Mouse (Mus musculus): ENCODE results near the gene Helz. TPM values are rescaled to one million over a fixed set of nuclear protein-coding genes. Genes with fewer than 3 reads are reported as not detected.

Gene Helz
- polyA plus RNA-seq, 1 experiment: 75.2 TPM

DNA sequence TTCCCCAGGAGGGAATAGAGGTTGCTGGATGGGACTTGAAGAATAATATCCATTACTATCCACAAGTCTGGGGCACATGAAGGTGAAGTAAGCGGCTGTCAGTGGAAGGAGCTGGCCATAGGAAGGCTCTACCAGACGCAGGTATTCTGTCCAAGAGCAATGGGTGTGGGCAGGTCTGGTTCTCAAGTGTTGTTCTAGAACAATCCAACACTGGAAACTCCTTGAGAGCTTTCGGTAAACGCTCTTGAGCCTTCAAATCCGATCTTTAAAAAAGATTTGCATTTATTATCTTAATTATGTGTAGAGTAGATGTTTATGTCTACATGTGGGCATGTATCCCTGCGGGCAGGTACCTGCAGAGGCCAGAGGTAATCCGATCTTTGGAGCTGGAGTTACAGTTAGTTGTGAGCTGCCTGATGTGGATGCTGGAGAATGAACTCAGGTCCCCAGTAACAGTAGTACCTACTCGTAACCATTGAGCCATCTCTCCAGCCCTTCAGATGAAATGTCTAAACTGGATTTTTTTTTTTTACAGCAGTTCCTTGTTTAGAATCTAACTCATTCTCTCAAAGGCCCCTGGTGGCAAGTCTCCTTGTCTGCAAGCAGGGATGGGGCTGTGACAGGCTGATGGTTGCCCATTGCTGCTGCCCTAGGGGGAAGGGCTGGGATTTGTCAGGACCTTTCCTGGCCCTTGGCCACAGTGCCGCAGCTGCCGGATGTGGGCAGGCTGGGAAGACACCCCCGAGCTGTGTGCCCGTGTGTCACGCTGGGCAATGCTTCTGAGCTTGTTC is 180.5 kb downstream of the Helz start:
- Histone ChIP-seq H3K9ac (ENCODE audit: low read depth, poor library complexity, severe bottlenecking) (no peak overlapping the region), H3K4me3 (ENCODE audit: low read depth, low read length) (no peak overlapping the region), H3K36me3 (ENCODE audit: control insufficient read depth, insufficient read depth, low read length, poor library complexity, severe bottlenecking) (no peaks in the 10 kb centered on the region), H3K4me1 (ENCODE audit: control insufficient read depth, insufficient read depth, low read length) (no peaks in the 10 kb centered on the region), H3K27ac (ENCODE audit: insufficient read depth, low read length) (no peak overlapping the region), H3K27me3 (ENCODE audit: control insufficient read depth, insufficient read depth, low read length, poor library complexity, severe bottlenecking) (no peaks in the 10 kb centered on the region), H3K9me3 (replicated peaks; ENCODE audit: control insufficient read depth, insufficient read depth, low read length, poor library complexity, severe bottlenecking) (no peaks in the 10 kb centered on the region)
- TF ChIP-seq POLR2A (IDR thresholded peaks at IDR 0.05; ENCODE audit: insufficient read depth, low read length) (no peak), CTCF (IDR thresholded peaks at IDR 0.05; ENCODE audit: low read depth, low read length) (no peak), EP300 (IDR thresholded peaks at IDR 0.05; ENCODE audit: insufficient read depth, low read depth, low read length) (no peak)

DNA sequence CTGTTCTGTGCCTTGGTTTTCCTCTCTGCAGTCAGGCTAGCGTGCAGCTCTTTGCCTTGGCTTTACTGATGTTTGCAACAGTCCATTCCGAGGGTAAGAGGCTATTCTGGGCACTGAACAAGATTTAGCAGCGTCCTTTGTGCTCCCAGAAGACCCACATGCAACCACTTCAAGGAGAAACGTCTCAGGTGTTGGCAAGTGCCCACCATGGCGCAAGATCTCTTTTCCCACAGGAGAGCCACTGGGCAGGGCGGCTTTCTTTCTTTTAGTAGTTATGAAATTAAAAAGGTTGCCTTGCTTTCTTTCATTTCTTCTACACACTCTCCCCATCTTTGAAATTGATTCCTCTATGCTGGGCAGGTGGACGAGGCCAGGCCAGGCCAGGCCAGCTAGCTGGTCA is 181.4 kb downstream of the Helz start:
- H3K27ac ChIP-seq (ENCODE audit: insufficient read depth, low read length): no peak overlapping the region
- no peaks in the 10 kb centered on the region for H3K9me3 ChIP-seq (replicated peaks; ENCODE audit: control insufficient read depth, insufficient read depth, low read length, poor library complexity, severe bottlenecking)
- no peaks in the 10 kb centered on the region for H3K27me3 ChIP-seq (ENCODE audit: control insufficient read depth, insufficient read depth, low read length, poor library complexity, severe bottlenecking)
- H3K4me1 ChIP-seq (ENCODE audit: control insufficient read depth, insufficient read depth, low read length): no peaks in the 10 kb centered on the region
- no peak for TF ChIP-seq CTCF (IDR thresholded peaks at IDR 0.05; ENCODE audit: low read depth, low read length)
- no peak for TF ChIP-seq POLR2A (IDR thresholded peaks at IDR 0.05; ENCODE audit: insufficient read depth, low read length)
- TF ChIP-seq EP300 (IDR thresholded peaks at IDR 0.05; ENCODE audit: insufficient read depth, low read depth, low read length): no peak
- no peak overlapping the region for H3K4me3 ChIP-seq (ENCODE audit: low read depth, low read length)
- no peak overlapping the region for H3K9ac ChIP-seq (ENCODE audit: low read depth, poor library complexity, severe bottlenecking)
- H3K36me3 ChIP-seq (ENCODE audit: control insufficient read depth, insufficient read depth, low read length, poor library complexity, severe bottlenecking): no peaks in the 10 kb centered on the region

- Histone ChIP-seq H3K4me3 (ENCODE audit: low read depth, low read length) (no peak overlapping the region), H3K9ac (ENCODE audit: low read depth, poor library complexity, severe bottlenecking) (no peak overlapping the region), H3K36me3 (ENCODE audit: control insufficient read depth, insufficient read depth, low read length, poor library complexity, severe bottlenecking) (no peaks in the 10 kb centered on the region), H3K9me3 (replicated peaks; ENCODE audit: control insufficient read depth, insufficient read depth, low read length, poor library complexity, severe bottlenecking) (no peaks in the 10 kb centered on the region), H3K27me3 (ENCODE audit: control insufficient read depth, insufficient read depth, low read length, poor library complexity, severe bottlenecking) (no peaks in the 10 kb centered on the region), H3K27ac (ENCODE audit: insufficient read depth, low read length) (no peak overlapping the region), H3K4me1 (ENCODE audit: control insufficient read depth, insufficient read depth, low read length) (no peaks in the 10 kb centered on the region)
- TF ChIP-seq CTCF (IDR thresholded peaks at IDR 0.05; ENCODE audit: low read depth, low read length): no peak
- TF ChIP-seq EP300 (IDR thresholded peaks at IDR 0.05; ENCODE audit: insufficient read depth, low read depth, low read length): no peak
- no peak for TF ChIP-seq POLR2A (IDR thresholded peaks at IDR 0.05; ENCODE audit: insufficient read depth, low read length)
These were observed 183.2 kb downstream of the Helz start for GRCm38 (mm10) chr11:107730940-107731339.

GRCm38 (mm10) chr11:107731498-107731897 is 183.8 kb downstream of the Helz start:
- Histone ChIP-seq H3K9ac (ENCODE audit: low read depth, poor library complexity, severe bottlenecking) (no peak overlapping the region), H3K4me1 (ENCODE audit: control insufficient read depth, insufficient read depth, low read length) (no peaks in the 10 kb centered on the region), H3K27me3 (ENCODE audit: control insufficient read depth, insufficient read depth, low read length, poor library complexity, severe bottlenecking) (no peaks in the 10 kb centered on the region), H3K36me3 (ENCODE audit: control insufficient read depth, insufficient read depth, low read length, poor library complexity, severe bottlenecking) (no peaks in the 10 kb centered on the region), H3K27ac (ENCODE audit: insufficient read depth, low read length) (no peak overlapping the region), H3K9me3 (replicated peaks; ENCODE audit: control insufficient read depth, insufficient read depth, low read length, poor library complexity, severe bottlenecking) (no peaks in the 10 kb centered on the region), H3K4me3 (ENCODE audit: low read depth, low read length) (no peak overlapping the region)
- TF ChIP-seq POLR2A (IDR thresholded peaks at IDR 0.05; ENCODE audit: insufficient read depth, low read length) (no peak), EP300 (IDR thresholded peaks at IDR 0.05; ENCODE audit: insufficient read depth, low read depth, low read length) (no peak), CTCF (IDR thresholded peaks at IDR 0.05; ENCODE audit: low read depth, low read length) (no peak)

GRCm38 (mm10) chr11:107734133-107734532 is 186.4 kb downstream of the Helz start:
- Histone ChIP-seq H3K9ac (ENCODE audit: low read depth, poor library complexity, severe bottlenecking) (no peak overlapping the region), H3K27ac (ENCODE audit: insufficient read depth, low read length) (no peak overlapping the region), H3K9me3 (replicated peaks; ENCODE audit: control insufficient read depth, insufficient read depth, low read length, poor library complexity, severe bottlenecking) (no peaks in the 10 kb centered on the region), H3K36me3 (ENCODE audit: control insufficient read depth, insufficient read depth, low read length, poor library complexity, severe bottlenecking) (no peaks in the 10 kb centered on the region), H3K4me1 (ENCODE audit: control insufficient read depth, insufficient read depth, low read length) (no peaks in the 10 kb centered on the region), H3K27me3 (ENCODE audit: control insufficient read depth, insufficient read depth, low read length, poor library complexity, severe bottlenecking) (no peaks in the 10 kb centered on the region), H3K4me3 (ENCODE audit: low read depth, low read length) (no peak overlapping the region)
- TF ChIP-seq POLR2A (IDR thresholded peaks at IDR 0.05; ENCODE audit: insufficient read depth, low read length): no peak
- no peak for TF ChIP-seq CTCF (IDR thresholded peaks at IDR 0.05; ENCODE audit: low read depth, low read length)
- TF ChIP-seq EP300 (IDR thresholded peaks at IDR 0.05; ENCODE audit: insufficient read depth, low read depth, low read length): no peak

DNA sequence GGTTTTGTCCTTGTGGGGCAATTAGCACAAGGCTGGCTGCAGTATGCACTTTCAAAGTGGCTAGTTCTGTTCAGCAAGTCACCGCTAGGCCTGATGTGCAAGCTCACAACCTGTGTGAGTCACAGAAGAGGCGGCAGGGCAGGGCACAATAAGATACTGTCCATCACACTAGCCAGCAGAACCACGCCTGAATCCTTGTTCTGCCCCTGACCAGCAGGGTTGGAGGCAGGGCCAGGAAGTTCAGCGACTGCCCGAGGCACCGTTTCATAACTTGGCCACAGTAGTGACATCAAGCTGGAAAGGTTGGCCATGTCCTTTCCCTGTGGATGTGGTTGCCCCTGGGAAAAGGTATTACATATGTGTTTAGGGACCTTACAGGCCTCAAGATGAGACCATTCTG is 190.2 kb downstream of the Helz start:
- Histone ChIP-seq H3K9ac (ENCODE audit: low read depth, poor library complexity, severe bottlenecking) (no peak overlapping the region), H3K4me3 (ENCODE audit: low read depth, low read length) (no peak overlapping the region), H3K27ac (ENCODE audit: insufficient read depth, low read length) (no peak overlapping the region), H3K4me1 (ENCODE audit: control insufficient read depth, insufficient read depth, low read length) (no peaks in the 10 kb centered on the region), H3K27me3 (ENCODE audit: control insufficient read depth, insufficient read depth, low read length, poor library complexity, severe bottlenecking) (no peaks in the 10 kb centered on the region), H3K36me3 (ENCODE audit: control insufficient read depth, insufficient read depth, low read length, poor library complexity, severe bottlenecking) (no peaks in the 10 kb centered on the region), H3K9me3 (replicated peaks; ENCODE audit: control insufficient read depth, insufficient read depth, low read length, poor library complexity, severe bottlenecking) (no peaks in the 10 kb centered on the region)
- no peak for TF ChIP-seq CTCF (IDR thresholded peaks at IDR 0.05; ENCODE audit: low read depth, low read length)
- no peak for TF ChIP-seq EP300 (IDR thresholded peaks at IDR 0.05; ENCODE audit: insufficient read depth, low read depth, low read length)
- no peak for TF ChIP-seq POLR2A (IDR thresholded peaks at IDR 0.05; ENCODE audit: insufficient read depth, low read length)

All from ES-Bruce4 (cell line).